Mouse (Mus musculus) c-Kit-positive CD71-negative TER-119-negative erythroid progenitor cells, embryonic 14.5 days (primary cell): ENCODE data around the gene Dmc1.

ENCODE experiments used
- DNase-seq: peaks from one replicate; pipeline ENCODE4 v3.0.0-alpha.2; 2013; ENCODE audit warnings: low read depth

Gene Dmc1

DNA sequence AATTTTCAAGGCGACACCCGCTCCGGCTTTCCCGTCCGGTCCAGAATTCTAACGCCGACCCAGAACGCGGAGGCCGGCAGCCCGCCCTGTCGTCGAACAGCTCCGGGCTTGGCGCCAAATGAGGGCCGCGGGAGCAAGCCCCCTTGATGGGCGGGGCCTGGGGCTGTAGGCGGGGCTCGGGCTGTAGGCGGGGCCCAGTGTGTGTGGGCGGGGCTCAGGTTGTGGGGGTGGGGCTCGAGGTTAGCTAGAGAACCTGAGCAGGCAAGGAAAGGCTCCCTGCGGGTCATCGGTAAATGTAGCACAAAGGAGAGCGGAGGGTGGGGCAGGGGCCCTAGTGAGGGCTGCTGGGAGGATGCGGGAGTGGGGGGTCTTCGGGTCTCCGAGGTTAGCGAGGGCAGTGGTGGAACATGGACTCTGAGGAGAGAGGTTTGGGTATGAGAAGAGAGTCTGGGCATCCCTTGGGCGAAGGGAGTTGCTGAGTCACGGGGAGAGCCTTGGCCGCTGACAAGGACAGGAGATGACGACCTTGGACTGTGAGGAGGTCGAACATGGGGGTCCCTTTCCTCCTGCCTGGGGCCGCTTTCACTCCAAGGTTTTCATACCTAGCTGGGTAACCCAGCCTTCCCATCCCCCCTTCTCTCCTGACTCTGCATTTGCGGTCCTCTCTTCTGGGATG is at the start of gene Dmc1:
Dmc1 (minus strand) TSS at position 120 of the 676 bp plus-strand sequence.
- DNase-seq, result no peak

DNA sequence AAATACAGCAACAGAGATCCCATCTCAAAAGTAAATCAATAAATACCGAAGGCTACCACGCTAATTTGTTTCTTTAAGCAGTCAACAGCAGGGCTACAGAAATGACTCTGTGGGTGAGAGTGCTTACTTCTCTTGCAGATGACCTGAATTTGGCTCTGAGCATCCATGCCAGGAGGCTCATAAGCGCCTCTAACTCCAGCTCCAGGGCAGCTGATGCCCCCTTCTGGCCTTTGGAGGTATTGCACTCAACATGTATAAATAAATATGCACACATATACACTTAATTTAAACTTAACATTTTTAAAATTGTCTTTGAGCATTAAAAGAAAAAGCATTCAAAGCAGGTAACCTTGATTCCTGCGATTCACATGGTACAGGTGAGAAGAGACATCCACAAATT is 46.6 kb upstream of the Dmc1 start:
- DNase-seq, result peak; percentile 30

DNA sequence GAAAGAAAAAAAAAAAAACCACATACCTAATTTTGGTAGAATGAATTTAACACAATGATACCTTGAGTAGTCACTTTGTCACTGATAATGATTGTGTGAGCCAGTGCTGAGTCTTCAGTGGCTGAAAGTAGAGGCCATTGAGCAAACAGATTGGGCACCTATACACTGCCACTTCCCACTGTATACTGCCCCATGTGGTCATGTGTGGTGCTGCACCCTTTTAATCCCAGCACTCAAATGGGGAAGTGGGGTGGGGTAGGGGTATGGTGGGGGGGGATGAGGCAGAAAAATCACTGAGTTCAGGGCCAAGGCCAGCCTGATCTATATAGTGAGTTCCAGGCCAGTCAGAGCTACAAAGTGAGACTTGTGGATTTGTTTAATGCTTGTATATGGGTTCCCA is 45.7 kb upstream of the Dmc1 start:
- DNase-seq, result peak; percentile 55

DNA sequence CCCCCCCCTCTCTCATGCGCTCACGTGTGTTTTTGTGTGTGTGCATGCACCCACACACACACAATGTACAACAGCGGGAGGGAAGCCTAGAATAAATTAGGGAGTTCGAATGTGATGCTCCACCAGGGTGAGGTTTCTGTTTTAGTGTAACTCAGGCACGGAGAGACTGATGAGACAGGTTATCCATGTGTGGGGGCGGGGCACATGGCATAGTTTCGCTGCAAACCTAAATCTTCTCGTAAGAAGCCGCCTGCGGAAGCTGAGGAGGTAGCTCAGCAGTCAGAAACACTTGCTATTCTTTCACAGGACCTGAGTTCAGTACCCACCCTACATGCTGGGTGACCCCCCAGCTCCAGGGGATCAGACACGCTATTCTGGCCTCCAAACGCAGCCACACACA is 43.2 kb upstream of the Dmc1 start:
- DNase-seq, result no peak

DNA sequence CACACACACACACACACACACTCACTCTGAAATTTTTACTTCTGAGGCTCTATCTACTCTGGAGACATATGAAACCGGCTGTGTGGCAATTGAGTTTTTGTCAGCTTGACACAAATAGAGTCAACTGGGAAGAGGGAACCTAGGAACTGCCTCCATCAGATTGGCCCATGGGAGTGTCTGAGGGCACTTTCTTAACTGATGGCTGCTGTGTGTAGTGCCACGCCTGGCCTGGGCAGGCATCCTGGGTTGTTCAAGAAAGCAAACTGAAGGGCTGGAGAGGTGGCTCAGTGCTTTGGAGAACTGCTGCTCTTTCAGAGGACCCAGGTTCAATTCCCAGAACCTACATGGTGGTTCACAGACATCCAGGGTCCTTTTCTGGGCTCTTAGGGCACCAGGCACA is 40.6 kb upstream of the Dmc1 start:
- no peak for DNase-seq

DNA sequence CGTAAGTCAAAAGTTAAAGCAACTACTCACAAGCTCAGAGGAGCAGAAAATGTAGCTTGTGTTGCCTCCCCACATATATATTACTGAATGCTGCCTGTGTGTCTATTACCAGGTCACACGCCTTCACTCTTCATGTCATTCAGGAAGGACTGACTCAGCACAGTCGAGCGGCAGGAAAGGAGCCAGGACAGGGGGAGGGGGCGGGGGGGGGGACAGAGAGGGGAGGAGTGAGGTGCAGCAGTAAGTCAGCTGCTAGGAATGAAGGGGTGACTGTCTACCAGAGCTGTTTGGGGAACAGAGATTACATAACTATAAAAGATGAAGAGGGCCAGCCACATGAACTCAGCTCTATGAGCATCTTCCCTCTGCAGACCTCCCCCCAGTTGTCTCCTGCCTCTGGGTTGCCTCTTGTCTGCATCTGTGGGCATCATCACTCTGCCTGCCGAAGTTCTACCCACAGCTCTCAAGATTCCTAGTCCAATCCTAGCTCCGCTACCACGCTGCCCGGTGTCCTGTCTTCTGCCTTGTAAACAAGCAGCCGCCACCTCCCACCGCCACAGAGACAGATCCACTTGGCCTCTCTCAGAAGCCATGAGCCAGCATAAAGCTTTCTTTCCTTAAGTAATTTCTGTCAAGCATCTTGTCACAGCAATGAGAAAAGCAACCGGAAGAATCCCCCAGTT is 36.4 kb upstream of the Dmc1 start:
- DNase-seq, result no peak

DNA sequence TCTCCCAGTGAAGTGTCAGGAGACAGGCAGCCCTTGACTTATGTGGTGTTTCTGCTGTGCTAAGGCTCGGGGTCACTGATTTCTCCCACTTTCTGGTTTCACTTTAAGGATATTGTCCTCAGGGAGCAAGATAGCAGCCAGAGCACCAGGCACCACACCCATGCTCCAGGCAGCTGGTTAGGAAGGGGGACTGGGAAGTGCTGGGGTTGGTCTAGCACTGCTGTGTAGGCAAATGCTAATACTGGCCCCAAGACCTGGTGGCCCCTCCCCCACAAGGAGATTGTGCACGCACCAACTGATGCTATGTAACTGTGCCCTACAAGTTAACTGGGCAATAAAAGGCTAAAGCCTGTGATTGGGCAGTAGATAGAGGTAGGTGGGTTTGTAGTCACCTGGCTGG is 25.6 kb upstream of the Dmc1 start:
- no peak for DNase-seq

DNA sequence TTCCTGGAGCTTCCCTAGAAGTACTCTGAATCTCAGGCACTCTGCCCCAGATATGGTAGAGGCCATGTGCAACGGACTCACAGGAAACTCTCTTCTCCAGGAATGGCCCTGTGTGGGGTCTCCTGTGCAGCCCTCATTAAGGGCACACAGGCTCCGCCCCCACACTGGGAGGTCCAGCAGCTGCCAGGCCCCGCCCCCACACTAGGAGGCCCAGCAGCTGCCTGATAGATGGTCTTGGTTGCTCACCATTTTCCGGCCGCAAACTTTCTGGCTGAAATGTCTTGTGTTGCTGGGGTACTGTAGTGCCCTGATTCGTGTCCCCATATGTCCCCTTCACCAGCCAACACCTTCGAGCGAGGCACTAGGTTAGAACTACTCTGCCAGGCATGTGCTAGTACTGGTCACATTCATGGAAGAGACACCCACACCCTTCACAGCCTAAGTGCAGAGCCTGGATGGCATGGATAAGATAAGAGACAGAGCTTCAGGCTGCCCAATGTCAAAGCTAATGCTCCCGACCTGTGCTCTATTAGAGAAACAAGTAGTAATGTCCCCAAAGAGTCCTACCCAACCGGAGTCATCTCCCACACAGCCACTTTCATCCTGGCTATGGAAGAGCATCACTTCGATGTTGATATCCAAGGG is 15.0 kb upstream of the Dmc1 start:
- DNase-seq, result no peak

DNA sequence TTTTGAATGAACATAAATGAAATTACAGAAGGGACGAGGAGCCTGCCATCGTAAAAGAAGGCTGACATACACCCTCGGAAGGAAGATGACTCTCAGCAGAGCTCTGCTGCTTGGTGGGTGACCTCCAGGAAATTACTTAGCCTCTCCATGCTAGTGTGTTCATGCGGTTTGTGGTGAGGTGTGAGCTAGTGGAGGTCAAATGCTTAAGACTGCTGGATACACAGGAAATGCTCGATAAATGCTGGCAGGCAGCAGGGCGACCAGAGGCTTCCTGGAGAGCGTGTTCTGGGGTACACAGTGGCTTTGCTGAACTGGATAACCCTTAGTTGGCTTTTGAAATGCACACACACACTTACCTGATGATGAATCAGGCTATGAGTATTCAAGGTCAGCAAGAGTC is 13.5 kb upstream of the Dmc1 start:
- no peak for DNase-seq

DNA sequence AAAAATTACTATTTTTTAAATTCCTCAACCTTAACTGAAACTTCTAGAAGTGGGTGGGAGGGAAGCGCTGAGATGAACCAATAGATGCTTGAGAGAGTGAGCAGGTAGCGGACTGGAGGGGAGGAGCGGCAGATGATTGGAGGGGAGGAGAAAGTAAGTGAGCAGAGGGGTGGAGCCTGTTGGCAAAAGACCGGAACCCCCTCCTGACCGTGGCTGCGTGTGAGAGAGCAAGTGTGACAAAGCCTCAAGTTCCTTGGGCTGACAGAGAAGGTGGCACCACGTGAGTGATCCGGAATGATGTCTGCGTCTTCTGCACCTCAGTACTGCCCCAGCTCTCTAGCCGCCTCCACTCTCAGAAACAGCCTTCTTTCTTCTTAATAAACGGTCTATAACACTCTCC is 12.2 kb upstream of the Dmc1 start:
- no peak for DNase-seq

DNA sequence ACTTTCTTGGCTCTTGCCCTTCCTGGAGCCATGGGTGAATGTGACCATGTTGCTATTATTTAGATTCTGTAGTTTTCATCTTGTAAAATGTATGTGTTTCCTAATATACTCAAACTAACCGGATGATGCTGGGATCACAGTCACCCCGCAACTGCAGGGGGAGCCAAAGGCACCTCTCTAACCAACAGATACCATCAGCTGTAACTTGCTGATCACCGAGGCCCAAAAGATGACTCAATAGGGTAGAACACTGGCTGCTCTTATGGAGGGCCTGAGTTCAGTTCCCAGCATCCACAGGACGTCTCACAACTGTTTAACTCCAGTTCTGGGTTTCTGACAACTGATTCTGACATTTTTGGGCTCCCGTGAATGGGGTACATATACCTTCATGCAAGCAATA is 11.8 kb upstream of the Dmc1 start:
- DNase-seq, result no peak

DNA sequence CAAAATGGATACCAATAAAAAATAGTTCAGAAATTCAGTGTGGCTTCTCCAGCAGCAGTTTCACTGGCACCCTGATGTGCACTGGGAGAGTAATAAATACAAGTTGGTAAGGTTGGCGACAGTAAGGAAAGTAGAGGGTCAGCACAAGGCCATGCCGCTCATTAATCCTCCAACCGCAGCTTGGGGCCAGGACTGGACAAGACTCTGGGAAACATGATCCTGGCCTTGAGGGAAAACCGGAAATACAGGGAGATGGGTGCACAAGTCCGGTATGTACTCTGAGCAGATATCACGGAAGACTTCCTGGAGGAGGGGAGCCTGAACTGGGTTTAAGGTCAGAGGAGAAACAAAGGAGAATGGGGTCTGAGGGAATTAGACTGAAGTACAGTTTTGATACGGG is 10.6 kb upstream of the Dmc1 start:
- DNase-seq, result no peak

DNA sequence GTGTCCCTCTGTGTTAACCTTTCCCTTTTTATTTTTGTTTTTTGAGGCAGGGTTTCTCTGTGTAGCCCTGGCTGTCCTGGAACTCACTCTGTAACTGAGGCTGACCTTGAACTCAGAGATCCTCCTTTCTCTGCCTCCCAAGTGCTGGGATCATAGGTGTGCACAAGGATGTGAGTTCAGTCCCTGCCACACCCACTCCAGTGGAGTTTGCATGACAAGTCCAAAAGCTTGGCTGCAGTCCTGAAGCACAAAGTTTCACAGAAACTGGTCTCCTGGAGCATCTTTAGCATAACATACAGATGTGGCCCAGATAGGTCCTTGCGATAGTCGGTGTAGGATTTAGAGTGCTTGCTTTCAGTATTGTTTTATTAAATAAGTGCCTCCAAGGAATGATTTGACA is 4.3 kb upstream of the Dmc1 start:
- DNase-seq, result no peak

DNA sequence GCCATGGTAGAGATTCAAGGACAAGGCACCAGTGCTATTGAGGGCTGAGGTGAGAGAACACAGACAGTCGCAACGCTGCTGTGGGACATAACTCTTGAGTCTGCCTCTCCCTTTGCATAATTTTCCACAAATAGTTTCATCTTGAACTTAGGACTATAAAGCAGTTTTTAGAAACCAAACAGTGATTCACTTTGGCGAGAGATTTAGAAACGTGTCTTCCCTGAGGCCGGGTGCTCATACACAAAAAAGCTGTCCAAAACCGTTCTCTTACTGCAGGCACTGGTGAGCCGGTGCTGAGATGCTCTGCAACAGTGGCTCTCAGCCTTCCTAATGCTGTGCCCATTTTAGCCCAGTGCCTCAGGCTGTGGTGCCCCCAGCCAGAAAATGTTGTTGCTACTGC is 3.3 kb upstream of the Dmc1 start:
- DNase-seq, result no peak

DNA sequence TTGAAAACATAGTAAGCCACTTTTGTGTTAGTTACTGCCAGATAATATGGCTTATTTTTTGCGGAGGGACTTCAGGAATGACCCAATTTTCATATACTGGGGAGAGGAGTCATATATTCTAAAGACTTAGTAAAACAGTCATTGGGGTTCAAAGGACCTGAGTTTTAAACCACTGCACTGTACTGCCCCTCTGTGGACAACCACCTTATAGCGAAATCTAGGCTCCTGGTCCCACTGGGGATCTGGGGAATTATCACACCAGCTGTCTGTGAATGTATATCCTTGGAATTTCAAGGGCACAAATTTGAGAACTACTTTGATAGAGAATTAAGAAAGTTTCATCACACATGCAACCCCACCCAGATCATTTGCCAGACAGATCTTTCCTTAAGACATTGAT is 2.8 kb upstream of the Dmc1 start:
- DNase-seq, result no peak

DNA sequence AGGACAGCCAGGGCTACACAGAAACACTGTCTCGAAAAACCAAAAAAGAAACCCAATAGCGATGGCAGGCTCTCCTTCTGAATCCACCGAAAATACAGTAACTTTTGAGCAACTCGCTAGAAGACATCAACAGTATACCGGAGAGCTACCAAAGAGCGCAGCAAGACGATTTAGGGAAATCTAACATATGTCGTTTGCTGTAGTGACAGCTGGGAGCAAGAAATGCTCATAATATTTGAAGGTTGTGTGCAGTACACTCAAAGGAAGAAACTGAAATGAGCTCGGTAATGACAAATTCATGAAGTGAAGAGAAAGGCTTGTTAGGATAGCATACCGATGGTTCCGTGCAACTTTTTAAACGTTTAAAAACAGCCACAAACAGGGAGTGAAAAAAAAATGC is 1.3 kb upstream of the Dmc1 start:
- DNase-seq, result no peak

DNA sequence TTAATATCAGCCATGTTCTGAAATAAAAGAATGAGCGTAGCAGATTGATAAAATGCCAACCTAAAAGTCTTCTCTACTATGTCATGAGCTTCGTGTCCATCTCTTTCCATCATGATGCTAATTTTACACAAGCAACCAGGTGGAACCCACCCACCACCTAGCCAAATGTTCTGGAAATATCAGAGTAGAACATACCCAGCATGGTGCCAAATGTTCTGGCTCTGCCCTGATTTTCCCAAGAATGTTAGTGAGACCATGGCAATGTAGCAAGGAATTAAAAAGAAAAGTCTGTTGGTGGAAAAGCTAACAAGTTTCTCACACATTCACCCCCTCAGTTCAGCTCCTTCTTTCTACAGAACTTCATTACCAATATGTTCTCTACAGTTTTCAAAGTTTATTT is 4.7 kb downstream of the Dmc1 start:
- DNase-seq, result no peak

DNA sequence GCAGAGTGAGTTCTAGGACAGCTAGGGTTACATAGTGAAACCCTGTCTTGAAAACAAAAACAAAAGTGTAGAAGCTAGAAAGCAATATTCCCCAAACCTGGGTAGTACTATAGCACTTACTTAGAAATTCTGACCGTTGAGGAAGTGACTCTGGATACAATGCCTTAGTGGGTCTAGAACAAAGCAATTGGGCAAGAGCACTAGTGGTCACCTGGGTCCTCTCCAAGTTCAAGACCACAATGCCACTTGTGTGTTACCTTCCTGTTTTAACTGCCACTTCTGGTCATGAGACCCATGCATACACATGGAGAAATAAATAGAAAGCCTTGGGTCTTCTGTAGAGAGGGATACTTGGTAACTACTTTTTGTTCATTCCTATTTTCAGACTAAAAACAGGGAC is 6.2 kb downstream of the Dmc1 start:
- no peak for DNase-seq

DNA sequence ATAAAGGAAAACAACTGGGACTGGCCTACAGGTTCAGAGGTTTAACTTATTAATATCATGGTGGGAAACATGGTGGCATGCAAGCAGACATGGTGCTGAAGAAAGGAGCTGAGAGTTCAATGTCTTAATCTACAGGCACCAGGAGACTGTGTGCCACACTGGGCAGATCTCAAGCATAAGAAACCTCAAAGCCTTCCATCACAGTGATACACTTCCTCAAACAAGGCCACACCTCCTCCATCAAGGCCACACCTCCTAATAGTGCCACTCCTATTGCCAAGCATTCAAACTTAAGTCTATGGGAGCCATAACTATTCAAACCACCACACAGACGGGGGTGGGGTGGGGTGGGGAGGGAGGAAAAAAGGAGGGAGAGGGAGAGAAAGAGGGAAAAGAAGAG is 23.3 kb downstream of the Dmc1 start:
- no peak for DNase-seq

DNA sequence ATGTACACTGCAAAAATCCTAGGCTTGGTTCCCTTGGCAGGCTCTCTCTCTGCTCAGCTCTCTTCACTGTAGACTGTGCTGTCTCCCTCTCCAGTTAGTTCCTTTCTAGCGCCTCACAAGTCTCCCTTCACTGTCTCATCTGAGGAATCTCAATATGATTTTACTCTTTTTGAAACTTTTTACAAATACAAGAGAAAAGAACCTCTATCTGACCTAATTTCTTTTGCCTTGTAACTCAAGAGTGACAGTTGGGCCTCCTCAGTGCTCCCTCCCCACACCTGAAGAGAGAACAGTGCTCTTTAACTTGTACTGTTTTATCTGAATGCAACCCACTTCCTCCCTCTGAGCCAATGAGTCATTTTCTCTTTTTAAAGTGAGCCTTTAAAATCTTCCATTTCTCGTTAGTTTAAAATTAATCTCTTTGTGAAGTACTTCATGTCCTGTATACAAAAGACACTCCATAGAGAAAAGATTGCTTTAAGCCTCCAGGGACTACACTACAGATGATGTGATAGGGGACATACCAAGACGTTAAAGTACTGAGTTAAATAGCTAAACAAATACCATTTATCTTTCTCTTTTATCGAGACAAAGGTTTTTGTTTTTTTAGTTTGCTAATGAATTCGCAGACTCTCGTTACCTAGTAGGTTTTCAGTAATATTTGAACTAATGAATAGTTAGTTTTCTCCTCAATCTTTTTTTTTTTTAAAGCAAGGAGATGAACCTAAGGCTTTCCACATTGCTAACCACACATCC is 27.1 kb downstream of the Dmc1 start:
- DNase-seq, result no peak

DNA sequence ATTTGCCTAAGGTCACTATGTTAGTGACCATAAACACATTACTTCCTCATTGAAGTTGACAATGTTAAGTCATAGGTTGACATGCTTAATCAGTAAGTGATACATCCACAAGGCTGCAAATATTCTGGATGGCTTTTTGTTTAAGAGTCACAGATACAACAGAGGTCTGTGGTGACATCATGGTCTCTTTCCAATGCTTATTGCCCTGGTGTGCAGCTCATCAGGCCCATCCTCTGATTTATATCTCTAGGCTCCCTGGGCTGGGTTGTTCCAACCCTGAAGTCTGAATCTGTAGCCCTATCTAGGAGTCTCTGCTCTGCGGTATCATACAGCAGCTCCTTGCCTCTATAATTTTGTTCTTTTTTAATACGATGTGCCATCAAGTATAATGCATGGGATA is 28.0 kb downstream of the Dmc1 start:
- DNase-seq, result no peak

DNA sequence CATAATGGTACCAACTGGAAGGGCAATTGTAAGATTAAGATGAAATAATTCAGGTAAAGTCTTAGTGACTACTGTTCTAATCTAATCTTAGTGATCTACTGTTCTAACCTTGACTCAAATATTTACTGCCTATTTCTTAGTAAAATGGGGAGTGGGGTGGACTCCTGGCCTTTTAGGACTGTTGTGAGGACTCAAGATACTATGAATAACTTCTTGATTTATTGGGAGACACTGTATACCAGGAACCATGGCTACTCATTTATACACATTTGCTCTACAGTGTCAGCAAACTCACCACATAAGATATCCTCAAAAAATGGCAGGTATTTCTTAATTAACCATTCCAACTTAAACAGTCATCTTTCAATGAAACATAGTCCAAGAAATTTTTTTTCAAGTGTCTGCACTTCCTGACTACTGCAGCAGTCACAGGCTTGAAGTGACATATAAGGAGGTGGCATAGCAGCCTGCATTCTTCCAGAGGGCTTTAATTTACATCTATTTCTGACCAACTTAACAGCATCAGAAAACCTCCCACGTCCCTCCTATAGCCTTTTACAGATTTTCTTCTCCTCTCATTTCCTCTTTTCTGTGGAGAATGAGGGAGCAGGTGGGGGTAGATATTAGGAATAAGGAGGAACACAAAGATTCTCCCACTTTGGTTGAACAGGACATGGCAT is 29.2 kb downstream of the Dmc1 start:
- no peak for DNase-seq
